Mouse (Mus musculus): ENCODE results near the gene Sim2.

Gene Sim2

DNA sequence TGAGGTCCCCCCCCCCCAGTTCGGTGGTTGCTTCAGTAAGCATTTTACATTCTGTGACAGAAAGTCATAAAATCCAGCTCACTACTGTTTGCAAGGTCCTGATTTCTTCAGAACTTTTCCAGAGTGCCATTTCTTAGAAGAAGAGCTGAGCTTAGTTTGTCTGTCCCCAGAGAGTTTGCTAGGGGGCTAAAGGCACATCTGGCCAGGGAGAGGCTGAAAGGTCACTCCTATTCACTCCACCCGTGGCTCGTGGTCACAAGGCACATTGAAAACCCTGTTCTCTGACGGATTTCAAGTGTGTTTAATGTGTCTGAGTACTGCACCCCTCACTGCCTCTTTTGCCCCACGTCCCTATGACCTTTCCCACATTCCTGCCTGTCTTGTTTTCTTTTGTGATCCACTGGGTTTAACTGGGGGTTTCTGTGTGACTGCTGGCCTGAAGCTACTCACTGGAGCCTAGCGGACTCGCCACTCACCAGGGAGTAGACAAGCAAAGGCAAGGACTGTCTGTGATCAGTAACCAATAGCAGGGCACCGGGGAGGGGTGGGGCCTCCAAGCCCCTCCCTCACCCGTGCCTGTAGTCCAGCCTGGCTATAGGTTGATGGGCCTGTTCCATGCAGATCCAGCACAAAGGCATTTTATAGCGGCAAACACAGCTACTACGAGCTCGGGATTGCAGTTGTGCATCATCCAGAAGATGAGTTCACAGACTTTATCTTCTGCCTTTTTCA is 13.2 kb downstream of the Sim2 start:
- DNase-seq: peak; percentile 48 to 73

GRCm38 (mm10) chr16:94113160-94113559 is 28.4 kb downstream of the Sim2 start:
- no peak for DNase-seq

- DNase-seq: no peak
These were observed 30.0 kb downstream of the Sim2 start for GRCm38 (mm10) chr16:94114693-94115092.

DNA sequence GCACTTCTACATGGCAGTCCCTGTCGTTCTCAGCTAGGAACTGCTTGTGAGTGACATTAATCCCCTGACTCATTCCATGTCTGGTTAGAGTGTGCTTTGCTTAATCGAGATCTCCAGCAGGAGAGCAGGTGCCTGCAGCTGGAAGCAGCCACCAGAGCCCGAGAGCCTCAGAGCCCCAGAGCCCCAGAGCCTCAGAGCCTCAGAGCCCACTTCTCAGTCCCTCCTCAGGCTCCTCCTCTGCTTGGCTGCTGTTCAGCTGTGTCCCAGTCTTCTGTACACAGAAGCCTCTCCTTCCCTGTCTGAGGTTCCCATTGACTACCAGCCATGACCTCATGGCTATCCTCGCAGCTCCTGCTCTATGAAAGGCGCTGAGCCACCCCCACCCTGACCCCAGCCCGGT is 32.6 kb downstream of the Sim2 start:
- DNase-seq: no peak

DNA sequence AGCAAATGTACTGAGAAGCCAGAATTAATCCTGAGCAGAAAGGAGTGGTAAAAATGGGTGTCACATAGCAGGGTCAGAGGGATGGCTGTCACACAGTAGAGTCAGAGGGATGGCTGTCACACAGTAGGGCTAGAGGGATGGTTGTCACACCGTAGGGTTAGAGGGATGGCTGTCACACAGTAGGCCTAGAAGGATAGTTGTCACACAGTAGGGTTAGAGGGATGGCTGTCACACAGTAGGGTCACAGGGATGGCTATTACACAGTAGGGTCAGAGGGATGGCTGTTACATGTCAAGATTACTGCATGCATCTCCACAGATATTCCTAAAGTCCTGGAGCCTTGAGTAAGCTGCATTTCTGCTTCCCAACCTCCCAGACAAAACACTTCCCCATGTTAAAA is 33.7 kb downstream of the Sim2 start:
- DNase-seq: no peak

DNA sequence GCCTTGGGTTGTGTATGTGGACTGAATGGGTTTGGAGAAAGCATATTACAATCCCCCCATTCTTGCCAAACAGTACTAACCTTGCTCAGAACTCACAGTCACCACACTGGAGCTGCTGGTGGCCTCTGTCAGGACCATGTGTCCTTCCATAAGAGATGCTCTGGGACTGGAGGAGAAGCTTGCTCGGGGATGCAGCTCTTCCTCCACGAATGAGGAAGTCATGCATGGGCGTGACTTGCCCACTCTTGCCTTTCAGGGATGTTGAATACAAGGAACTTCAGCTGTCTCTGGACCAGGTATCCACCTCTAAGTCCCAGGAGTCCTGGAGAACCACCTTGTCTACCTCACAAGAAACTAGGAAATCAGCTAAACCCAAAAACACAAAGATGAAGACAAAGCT is 37.6 kb downstream of the Sim2 start:
- DNase-seq: no peak

DNA sequence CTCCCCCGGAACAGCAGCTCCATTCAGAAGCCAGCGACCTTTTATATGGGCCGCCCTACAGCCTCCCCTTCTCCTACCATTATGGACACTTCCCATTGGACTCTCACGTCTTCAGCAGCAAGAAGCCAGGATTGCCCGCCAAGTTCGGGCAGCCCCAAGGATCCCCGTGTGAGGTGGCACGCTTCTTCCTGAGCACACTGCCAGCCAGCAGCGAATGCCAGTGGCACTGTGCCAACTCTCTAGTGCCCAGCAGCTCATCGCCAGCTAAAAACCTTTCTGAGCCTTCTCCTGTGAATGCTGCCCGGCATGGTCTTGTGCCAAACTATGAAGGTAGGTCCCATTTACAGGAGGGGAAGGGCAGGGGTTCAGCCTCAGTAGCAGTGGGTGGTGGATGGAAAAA is 38.5 kb downstream of the Sim2 start:
- DNase-seq: peak; percentile 34 to 58

DNA sequence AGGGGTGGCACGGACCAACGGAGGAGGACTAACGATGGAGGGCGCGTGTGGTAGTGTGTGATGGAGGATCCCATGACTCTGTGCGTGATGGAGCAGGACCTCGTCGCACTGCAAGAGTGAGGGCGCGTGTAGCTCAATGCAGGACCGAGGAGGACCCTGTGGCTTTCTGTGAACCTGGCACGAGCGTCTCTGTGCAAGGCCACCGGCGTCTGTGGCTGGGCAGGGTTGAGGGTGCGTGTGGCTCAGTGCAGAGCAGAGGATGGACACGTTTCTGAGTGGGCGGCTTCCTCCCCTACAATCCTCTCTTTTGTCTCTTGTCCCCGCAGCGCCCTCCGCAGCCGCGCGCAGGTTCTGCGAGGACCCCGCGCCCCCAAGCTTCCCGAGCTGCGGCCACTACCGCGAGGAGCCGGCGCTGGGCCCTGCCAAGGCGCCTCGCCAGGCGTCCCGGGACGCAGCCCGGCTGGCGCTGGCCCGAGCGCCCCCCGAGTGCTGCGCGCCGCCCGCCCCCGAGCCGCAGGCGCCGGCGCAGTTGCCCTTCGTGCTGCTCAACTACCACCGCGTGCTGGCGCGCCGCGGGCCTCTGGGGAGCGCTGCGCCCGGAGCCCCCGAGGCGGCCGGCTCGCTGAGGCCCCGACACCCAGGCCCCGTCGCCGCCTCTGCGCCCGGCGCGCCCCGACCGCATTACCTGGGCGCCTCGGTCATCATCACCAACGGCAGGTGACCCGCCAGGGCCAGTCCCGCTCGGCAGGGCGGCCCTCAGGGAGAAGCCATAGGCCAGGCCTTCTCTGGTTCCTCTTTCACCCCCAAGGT is 40.6 kb downstream of the Sim2 start:
- DNase-seq: peak; percentile 30 to 47

DNA sequence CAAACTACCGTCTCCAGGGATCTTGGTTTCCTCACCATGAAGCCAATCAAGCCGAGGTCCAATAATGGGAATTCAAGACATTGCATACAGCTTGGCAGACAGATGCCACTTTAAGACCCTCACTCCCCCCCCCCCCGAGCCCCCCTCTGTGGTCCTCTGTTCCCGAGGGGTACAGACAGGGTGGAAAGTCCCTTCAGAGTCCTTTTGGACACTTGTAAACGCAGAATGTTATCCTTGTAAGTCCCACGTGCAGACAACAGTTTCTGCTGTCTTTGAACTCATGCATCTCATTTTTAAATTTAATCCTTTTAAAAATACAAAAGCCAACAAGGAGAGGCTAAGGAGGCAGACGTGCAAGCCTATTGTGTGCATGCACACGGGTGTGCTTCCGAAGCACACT is 41.5 kb downstream of the Sim2 start:
- DNase-seq: no peak

DNA sequence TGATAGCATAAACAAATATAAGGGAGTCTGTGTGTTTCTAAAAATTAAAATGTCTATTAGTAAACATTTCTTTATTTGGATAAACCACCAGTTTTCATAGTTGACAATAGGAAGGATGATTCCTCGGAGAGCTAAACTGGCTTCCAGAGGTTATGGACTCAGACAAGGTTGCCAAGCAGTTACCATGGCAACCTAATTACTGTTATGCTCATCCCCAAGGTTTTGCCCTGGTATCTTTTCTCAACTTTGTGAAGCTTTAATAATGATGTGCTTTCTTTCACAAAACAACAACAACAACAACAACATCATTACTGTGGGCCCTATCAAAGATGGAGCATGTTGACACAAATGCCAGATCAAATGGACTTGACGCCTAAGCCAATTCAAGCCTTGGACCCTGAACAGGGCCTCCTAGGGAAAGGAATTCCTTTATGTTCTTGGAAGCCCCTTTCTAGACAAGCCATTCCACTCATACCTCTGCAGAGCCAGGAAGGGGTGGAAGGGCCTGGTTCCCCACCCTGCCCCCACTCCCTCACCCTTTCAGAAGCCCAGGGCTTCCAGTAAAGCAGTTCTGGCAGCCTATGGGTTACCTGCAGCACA is 43.6 kb downstream of the Sim2 start:
- no peak for DNase-seq

DNA sequence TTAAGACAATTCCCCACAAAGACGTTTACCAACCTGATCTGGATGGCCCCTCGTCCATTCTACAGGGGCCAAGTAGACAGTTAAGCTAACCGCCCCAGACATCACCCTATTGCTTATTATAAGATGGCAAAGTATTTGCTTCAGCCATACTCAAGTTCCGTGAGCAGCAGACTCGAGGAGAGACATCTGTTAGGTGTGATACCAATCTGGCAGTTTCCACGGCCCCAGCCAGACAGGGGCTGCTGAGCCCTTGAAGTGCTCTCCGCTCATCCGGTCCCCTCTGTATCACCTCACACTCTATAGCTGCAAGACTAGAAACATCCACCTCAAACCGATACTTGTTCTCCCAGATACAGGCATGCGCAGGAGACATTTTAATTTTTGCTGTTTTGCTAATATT is 49.5 kb downstream of the Sim2 start:
- DNase-seq: no peak

GRCm38 (mm10) chr16:94140746-94141145 is 56.0 kb downstream of the Sim2 start:
- no peak for DNase-seq

DNA sequence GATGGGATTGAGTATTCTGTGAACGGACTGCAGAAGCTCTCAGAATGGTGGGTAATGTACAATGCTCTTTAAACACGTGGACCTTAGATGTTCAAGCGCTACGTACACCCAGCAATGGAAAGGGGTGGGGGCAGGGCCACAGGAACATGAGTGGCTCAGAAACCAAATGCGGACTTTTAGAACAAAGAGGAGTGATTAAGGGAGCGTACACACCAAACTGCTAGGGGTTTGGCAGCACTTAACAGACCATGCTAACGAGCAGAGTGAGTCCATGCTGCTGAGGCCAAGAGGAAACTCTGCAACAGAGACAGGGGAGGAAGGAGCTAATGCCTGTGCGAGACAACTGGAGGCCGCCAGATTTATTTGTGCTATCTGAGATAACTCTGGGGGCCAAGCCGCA is 58.6 kb downstream of the Sim2 start:
- peak; percentile 42 to 59 for DNase-seq

GRCm38 (mm10) chr16:94148139-94148538 is 63.4 kb downstream of the Sim2 start:
- peak; percentile 44 to 63 for DNase-seq

- DNase-seq: peak; percentile 44 to 61
These were observed 65.7 kb downstream of the Sim2 start for GRCm38 (mm10) chr16:94150125-94151103.

GRCm38 (mm10) chr16:94155041-94155653 is 70.4 kb downstream of the Sim2 start:
- DNase-seq: peak; percentile 54 to 65

DNA sequence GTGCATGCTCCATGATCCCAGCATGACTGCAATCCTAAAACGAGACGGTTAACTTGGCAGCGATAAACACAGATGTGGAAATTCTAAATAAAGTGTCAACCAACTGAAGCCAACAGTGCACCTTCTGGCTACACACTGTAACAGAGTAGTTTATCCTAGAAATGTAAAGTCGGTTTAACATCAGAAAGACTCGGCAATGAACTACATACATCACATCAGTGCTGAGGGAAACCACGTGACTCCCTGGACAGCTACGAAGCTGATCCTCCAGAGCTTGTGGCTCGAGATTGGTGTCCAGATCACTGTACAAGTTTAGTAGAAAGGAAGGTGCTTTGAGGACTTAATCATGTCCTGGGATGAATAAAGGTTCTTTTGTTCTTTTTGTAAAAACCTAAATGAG is 73.1 kb downstream of the Sim2 start:
- no peak for DNase-seq

DNA sequence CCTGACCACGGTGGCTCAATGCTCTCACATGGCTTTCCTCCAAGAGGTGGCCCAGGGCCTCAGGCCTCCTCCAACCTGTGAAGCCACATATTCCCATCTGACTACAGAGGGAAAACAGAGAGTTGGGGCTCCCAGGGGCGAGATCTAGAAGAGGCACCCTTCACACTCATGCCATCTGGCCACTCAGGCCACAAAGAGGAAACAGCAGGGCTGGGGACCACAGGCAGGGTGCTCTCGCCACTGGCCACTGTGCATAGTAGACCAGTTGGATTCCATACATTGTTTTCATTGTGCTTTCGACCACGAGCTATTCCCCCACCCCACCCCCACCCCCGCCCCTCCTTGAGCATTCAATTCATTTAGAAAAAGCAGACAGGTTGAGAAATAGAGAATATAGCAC is 77.3 kb downstream of the Sim2 start:
- no peak for DNase-seq

GRCm38 (mm10) chr16:94163051-94163450 is 78.3 kb downstream of the Sim2 start:
- DNase-seq: peak in 1 of 2 experiments; percentile 49

GRCm38 (mm10) chr16:94164236-94164635 is 79.5 kb downstream of the Sim2 start:
- peak; percentile 27 to 41 for DNase-seq

- no peak for DNase-seq
These were observed 80.2 kb downstream of the Sim2 start for GRCm38 (mm10) chr16:94164978-94165377.

Data from kidney, postnatal 4 days (tissue).